ENCODE assay signal across 23 mouse cellular contexts in the genomic region with DNA sequence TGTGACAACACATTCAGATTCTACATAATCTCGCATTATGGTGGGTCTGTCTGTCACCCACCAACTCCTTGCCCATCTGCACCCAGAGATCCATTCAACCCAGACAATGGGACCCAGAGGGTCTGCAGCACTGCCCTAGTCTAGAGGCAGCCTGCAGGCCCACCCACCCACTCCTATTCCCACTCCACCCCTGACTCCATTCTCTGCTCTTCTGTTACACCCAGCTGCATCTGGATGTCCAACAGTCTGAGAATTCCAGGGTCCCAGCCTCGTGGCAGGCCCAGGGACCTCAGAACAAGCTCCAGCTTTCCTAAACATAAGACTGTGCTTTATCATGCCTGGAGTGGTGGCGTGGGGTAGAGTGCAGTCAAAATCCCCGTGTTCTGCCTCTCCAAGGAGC.
"Had no signal": no experiment of that assay in that cellular context is flagged by ENCODE, and none has a peak within 500 bp of the region (broad histone marks: within the 10 kb centered on the region; RNA-seq: fewer than 3 reads in every experiment).

No protein-coding gene starts in this region.

- H3K9me3 ChIP-seq: limb, embryonic 10.5 days; limb, embryonic 13.5 days; liver, embryonic 12.5 days; liver, embryonic 15.5 days; lung, embryonic 15.5 days; midbrain, embryonic 10.5 days; neural tube, embryonic 12.5 days; neural tube, embryonic 15.5 days; stomach, embryonic 15.5 days had no signal

- H3K27me3 ChIP-seq: limb, embryonic 13.5 days; liver, embryonic 12.5 days; liver, embryonic 15.5 days; lung, embryonic 15.5 days; megakaryocyte, embryonic 14.5 days; neural tube, embryonic 12.5 days; neural tube, embryonic 15.5 days; stomach, embryonic 15.5 days had no signal

- H3K9ac ChIP-seq: limb, embryonic 13.5 days; liver, embryonic 12.5 days; liver, embryonic 15.5 days; lung, embryonic 15.5 days; neural tube, embryonic 12.5 days; neural tube, embryonic 15.5 days; stomach, embryonic 15.5 days had no signal

- H3K4me1 ChIP-seq: limb, embryonic 10.5 days; limb, embryonic 13.5 days; liver, embryonic 12.5 days; liver, embryonic 15.5 days; lung, embryonic 15.5 days; megakaryocyte, embryonic 14.5 days; midbrain, embryonic 10.5 days; neural tube, embryonic 12.5 days; neural tube, embryonic 15.5 days; stomach, embryonic 15.5 days had no signal

- H3K4me3 ChIP-seq: limb, embryonic 10.5 days; limb, embryonic 13.5 days; liver, embryonic 12.5 days; liver, embryonic 15.5 days; lung, embryonic 15.5 days; megakaryocyte, embryonic 14.5 days; midbrain, embryonic 10.5 days; neural tube, embryonic 12.5 days; neural tube, embryonic 15.5 days; stomach, embryonic 15.5 days had no signal

- H3K27ac ChIP-seq: limb, embryonic 10.5 days; limb, embryonic 13.5 days; liver, embryonic 12.5 days; liver, embryonic 15.5 days; lung, embryonic 15.5 days; midbrain, embryonic 10.5 days; neural tube, embryonic 12.5 days; neural tube, embryonic 15.5 days; stomach, embryonic 15.5 days had no signal

- H3K36me3 ChIP-seq: limb, embryonic 10.5 days; limb, embryonic 13.5 days; liver, embryonic 12.5 days; liver, embryonic 15.5 days; lung, embryonic 15.5 days; midbrain, embryonic 10.5 days; neural tube, embryonic 12.5 days; neural tube, embryonic 15.5 days; stomach, embryonic 15.5 days had no signal

- ATAC-seq: liver, embryonic 12.5 days had no signal

- H3K4me2 ChIP-seq: limb, embryonic 13.5 days; liver, embryonic 12.5 days; liver, embryonic 15.5 days; lung, embryonic 15.5 days; neural tube, embryonic 12.5 days; neural tube, embryonic 15.5 days; stomach, embryonic 15.5 days had no signal

- DNase-seq: kidney, adult 9 months; kidney, postnatal 14 days; kidney, postnatal 4 days; liver; lung, adult 18-20 months; lung, postnatal 10 days; lung, postnatal 36 days; midbrain, embryonic 14.5 days; right cerebral cortex, adult 18-20 months; right cerebral cortex, postnatal 14 days; right cerebral cortex, postnatal 4 days; spleen, adult 18-20 months; thymus, postnatal 25 days had no signal
